Mouse (Mus musculus): ENCODE results near the gene Acadvl. TPM values are rescaled to one million over a fixed set of nuclear protein-coding genes. Genes with fewer than 3 reads are reported as not detected.
A peak's percentile ranks its signal among the peaks of the same experiment; 100 is the strongest.
"Not testable (repeated sequence)": the region's sequence is repeated elsewhere in the genome, so short reads cannot be mapped to it uniquely, and the experiment has no call there.

Acadvl gene
- total RNA-seq, 2 experiments from 2014 or later = 266 to 502 TPM

GRCm38 (mm10) chr11:70023481-70024150 is 8.4 kb upstream of the Acadvl start:
- intact Hi-C loops (cut with DNase I) = no loop called here
- TF ChIP-seq CTCF (IDR thresholded peaks at IDR 0.05) = no peak
- H3K27ac ChIP-seq = peak overlapping the region; percentile 10; the same call in 1 of the 2 replicates
- peak overlapping the region; percentile 62 for H3K4me3 ChIP-seq
- peak; percentile 49 for DNase-seq

GRCm38 (mm10) chr11:70021264-70022132 is 6.3 kb upstream of the Acadvl start:
- no peak for TF ChIP-seq CTCF (IDR thresholded peaks at IDR 0.05)
- intact Hi-C loops (cut with DNase I) = no loop called here
- peak overlapping the region; percentile 72 for H3K4me3 ChIP-seq
- H3K27ac ChIP-seq = peak overlapping the region; percentile 86
- peak; percentile 98 for DNase-seq

DNA sequence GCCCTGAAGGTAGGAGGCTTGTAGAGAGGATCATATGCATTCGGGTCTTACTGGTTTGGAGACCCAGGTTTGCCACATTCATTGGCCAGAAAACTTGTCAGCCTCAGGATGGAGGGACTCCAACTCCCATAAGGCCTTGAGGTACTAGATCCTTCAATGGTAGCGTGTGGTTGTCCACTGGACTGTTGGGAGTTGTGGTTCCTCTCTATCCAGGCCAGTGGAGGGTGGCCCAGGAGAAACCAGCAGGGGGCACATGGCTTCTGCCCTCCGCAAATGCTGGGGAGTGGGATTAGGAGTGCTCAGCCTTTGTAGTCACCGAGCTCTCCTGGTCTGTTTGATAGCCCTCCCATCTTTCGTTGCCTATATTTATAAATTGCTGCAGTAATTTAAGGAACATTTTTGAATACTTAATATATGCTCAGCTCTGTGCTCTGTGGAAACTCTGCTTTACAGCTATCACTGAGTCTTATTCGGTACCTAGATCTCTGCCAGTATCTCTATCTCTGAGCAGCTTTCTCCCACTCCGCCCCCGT is 5.6 kb upstream of the Acadvl start:
- intact Hi-C loops (cut with DNase I) = no loop called here
- Histone ChIP-seq H3K4me3 (peak overlapping the region; percentile 72), H3K27ac (peak overlapping the region; percentile 86)
- TF ChIP-seq CTCF (IDR thresholded peaks at IDR 0.05) = peak; percentile 78
- peak; percentile 83 for DNase-seq

- intact Hi-C loops (cut with DNase I) = no loop called here
- no peak for TF ChIP-seq CTCF (IDR thresholded peaks at IDR 0.05)
- H3K4me3 ChIP-seq = peak overlapping the region; percentile 72; the same call in 1 of the 2 replicates
- peak overlapping the region; percentile 79 for H3K27ac ChIP-seq
- DNase-seq = no peak
Measured at GRCm38 (mm10) chr11:70020022-70020631, 4.9 kb upstream of the Acadvl start.

DNA sequence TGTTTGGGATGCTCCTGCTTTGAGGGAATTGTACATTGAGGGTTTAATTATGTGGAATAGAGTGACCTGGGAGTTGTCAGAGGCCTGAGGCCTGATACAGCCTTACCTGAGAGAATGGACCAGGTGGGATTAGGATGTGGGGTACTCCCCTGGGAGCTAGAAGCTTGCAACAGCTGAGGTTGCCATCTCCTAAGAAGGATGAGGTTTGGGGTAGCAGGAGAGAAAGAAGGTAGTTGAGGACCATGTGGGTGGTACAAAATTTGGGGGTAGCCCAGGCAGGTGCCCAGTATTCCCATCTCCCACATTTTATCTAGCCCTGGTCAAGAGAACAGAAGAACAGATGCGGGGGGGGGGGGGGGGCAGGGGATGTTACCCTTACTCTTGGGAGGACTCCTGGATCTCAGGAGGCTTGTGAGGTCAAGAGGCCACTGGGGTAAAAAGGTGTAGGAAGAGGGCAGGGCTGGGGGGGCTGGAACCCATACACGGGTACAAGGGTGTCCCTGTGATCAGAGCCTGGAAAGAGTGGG is 4.3 kb upstream of the Acadvl start:
- H3K4me3 ChIP-seq = peak overlapping the region; percentile 69
- intact Hi-C loops (cut with DNase I) = no loop called here

DNA sequence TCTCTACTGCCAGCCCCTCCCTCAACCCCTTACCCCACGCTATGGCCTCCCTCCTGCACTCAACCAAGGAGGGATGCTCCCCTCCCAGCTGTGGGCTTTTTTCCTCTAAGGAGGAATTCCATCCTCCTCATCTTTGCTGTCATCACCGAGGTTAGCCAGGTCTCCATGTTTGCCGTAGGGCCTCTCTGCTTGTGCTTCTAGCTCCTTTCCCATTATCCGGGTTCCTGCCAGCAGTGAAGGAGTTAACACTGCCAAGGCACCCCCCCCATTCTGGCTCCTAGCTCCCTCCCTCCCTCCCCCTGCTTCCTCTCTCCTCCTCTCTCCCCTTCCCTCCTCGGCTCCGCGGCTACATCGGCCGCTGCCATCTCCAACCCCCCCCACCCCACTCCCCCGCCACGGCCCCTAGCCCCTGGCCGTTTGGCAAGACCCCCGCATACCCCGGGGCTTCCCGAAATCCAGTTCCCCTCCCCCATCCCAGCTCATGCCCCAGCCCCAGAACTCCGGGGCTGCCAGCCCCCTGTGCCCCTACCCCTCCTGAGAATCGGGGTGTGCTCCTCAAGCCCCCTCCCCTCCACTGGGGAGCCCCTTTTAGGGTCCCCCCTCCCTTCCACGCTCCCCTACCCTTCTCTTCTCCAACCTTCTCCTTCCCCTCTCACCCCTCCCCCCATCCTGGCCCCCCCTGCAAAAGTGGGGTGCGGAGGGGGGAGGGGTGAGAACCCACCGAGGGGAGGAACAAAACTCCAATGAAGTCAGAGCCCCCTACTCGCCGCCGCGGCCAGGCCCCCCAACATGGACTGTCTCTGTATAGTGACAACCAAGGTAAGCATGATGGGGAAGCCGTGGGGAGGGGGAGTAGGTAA is 3.1 kb upstream of the Acadvl start:
- peak; percentile 59 for DNase-seq
- intact Hi-C loops (cut with DNase I) = no loop called here
- Histone ChIP-seq H3K27ac (peak overlapping the region; percentile 79), H3K4me3 (peak overlapping the region; percentile 69)
- TF ChIP-seq CTCF (IDR thresholded peaks at IDR 0.05) = no peak

More for the DNA sequence above, 4.3 kb upstream of the Acadvl start:
- peak overlapping the region; percentile 79 for H3K27ac ChIP-seq
- TF ChIP-seq CTCF (IDR thresholded peaks at IDR 0.05) = no peak
- no peak for DNase-seq

DNA sequence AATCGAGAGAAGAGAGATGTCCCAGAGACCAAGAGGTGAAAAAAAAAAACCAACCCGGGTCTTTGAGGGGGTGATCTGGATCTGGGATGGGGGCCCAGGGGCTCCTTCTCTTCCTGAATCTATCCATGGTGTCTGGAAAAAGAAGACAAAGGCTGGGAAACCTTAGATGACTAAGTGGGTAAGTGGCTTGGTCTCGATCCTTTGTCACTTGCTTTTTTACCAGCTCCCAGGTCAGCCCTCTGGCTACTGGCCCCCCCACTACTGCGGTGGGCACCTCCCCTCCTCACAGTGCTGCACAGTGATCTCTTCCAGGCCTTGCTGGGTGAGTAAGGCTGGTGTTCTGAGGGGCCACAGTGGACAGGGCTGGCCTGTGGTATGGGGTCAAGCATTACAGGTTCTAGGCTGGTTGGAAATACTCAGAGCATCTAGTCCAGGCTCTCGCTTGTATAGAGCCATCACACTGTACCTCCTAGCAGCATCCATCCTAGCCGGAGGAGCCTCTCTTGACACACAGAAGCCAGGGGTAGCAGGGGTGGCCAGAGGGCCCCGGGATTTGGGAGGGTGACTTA is 2.1 kb upstream of the Acadvl start:
- H3K27ac ChIP-seq = peak overlapping the region; percentile 79
- intact Hi-C loops (cut with DNase I) = no loop called here
- H3K4me3 ChIP-seq = no peak overlapping the region
- DNase-seq = no peak
- TF ChIP-seq CTCF (IDR thresholded peaks at IDR 0.05) = no peak

DNA sequence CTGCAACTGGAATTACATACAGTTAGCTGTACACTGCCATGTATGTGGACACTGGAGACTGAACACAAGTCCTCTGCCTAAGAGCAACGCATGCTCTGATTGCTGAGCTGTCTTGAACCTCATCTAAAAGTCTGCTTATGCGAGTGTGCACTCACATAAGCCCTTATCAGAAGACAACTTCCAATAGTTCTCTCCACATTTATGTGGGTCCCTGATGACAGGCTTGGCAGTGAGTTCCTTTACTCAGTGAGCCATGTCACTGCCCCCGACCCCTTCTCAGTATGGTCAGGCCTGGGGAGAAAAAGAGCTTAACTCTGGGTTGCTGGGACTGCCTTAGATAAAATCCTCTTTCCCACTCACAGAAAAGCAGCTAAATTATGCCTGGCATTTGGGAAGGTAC is 1.5 kb upstream of the Acadvl start, which contains the start of gene Dlg4:
Gene Dlg4, plus strand, starts transcription at position 274 of the 400 bp plus-strand sequence.
- Histone ChIP-seq H3K4me3 (peak within 1 kb of the TSS; percentile 69), H3K27ac (peak within 1 kb of the TSS; percentile 79)
- no peak for DNase-seq
- TF ChIP-seq CTCF (IDR thresholded peaks at IDR 0.05) = no peak
- intact Hi-C loops (cut with DNase I) = no loop called here

- H3K4me3 ChIP-seq; H3K27ac ChIP-seq; DNase-seq; intact Hi-C loops (cut with DNase I): not testable (repeated sequence)
Measured at GRCm38 (mm10) chr11:70016177-70016576, 966 bp upstream of the Acadvl start.

DNA sequence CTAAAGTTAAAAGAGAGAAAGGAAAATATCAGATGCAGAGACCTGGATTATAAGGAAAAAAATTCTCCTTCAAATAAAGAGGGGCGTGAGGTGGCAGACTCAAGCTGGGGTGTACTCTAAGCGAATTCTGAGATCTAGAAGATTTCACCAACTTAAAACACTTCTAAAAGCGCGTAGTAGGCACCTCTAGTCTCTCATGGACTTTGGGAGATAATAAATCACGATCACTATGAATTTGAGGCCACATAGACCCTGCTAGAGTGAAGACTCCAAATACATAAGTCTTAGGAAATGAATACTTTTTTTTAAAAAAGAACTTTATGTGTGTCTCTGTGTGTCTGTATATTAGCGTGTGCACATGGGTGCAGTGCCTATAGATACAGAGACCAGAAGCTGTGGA is 466 bp upstream of the Acadvl start:
- no peak for DNase-seq
- intact Hi-C loops (cut with DNase I) = no loop called here
- no peak for TF ChIP-seq CTCF (IDR thresholded peaks at IDR 0.05)
- peak overlapping the region; percentile 95 for H3K27ac ChIP-seq
- H3K4me3 ChIP-seq = peak overlapping the region; percentile 91

GRCm38 (mm10) chr11:70014051-70014450 is 1.2 kb downstream of the Acadvl start:
- intact Hi-C loops (cut with DNase I) = no loop called here
- no peak for DNase-seq
- peak overlapping the region; percentile 95 for H3K27ac ChIP-seq

More at GRCm38 (mm10) chr11:70014051-70014450, 1.2 kb downstream of the Acadvl start:
- H3K4me3 ChIP-seq = peak overlapping the region; percentile 91
- no peak for TF ChIP-seq CTCF (IDR thresholded peaks at IDR 0.05)

Measured in gastrocnemius, adult 2 months (tissue).